Mouse (Mus musculus) small intestine, adult 2 months (tissue): ENCODE measurements around the gene Inpp4a.

ENCODE experiments used
- CTCF ChIP-seq: fragments of 200-500 bp; IDR thresholded peaks from 2 replicates; pipeline ENCODE4 v1.5.1; 2012; ENCODE audit warnings: low read depth, mild to moderate bottlenecking, control low read depth, inconsistent platforms, low read length, moderate library complexity, mixed read lengths; ENCODE audit not compliant: insufficient replicate concordance, insufficient read length; ENCODE audit errors: extremely low read depth
- POLR2A ChIP-seq: fragments of 200-500 bp; IDR thresholded peaks from 2 replicates; pipeline ENCODE4 v1.6.1; 2012; ENCODE audit warnings: low read depth, mild to moderate bottlenecking, control low read depth, inconsistent platforms, low read length, moderate library complexity

GRCm38 (mm10) chr1:37309939-37310515 is 10.4 kb downstream of the Inpp4a start:
- no peak for TF ChIP-seq POLR2A
- TF ChIP-seq CTCF: no peak
